Mouse (Mus musculus): ENCODE measurements around the gene Tmem123. TPM values are rescaled to one million over a fixed set of nuclear protein-coding genes. Genes with fewer than 3 reads are reported as not detected.

Tmem123 gene
- polyA plus RNA-seq, 1 experiment: 25.1 TPM

DNA sequence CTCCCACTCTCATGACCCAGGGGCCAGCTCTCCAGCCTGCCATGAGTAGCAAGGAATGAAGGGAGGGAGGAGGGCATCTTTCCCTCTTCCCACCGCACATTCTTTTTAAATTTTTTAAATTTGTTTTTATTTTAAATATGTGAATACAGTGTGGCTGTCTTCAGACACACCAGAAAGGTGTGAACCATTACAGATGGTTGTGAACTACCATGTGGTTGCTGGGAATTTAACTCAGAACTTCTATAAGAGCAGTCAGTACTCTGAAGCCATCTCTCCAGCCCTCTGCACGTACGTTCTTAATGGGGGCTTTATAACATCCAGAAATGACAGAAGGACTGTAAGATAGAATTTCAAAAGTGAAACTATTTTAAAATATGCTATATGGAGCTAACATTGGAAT, 15.0 kb upstream of the Tmem123 start:
- no peaks in the 10 kb centered on the region for H3K27me3 ChIP-seq (ENCODE audit: control insufficient read depth, insufficient read depth, low read length)
- TF ChIP-seq CTCF (IDR thresholded peaks at IDR 0.05; ENCODE audit: extremely low read depth, insufficient read length, insufficient replicate concordance, low read depth, low read length) (no peak), POLR2A (IDR thresholded peaks at IDR 0.05; ENCODE audit: low read depth, low read length) (no peak)
- 80% methylated on average over 3 of the region's 3 CpGs for WGBS
- H3K36me3 ChIP-seq (ENCODE audit: control insufficient read depth, insufficient read depth, low read length): no peaks in the 10 kb centered on the region
- H3K4me3 ChIP-seq (ENCODE audit: low read depth, low read length): no peak overlapping the region
- H3K27ac ChIP-seq (ENCODE audit: insufficient read depth, low read depth, low read length): no peak overlapping the region
- H3K4me1 ChIP-seq (ENCODE audit: control insufficient read depth, insufficient read depth, insufficient read length, low read length): no peaks in the 10 kb centered on the region

GRCm38 (mm10) chr9:7749537-7749936, 14.3 kb upstream of the Tmem123 start:
- WGBS: 55% methylated on average over 4 of the region's 4 CpGs
- H3K27ac ChIP-seq (ENCODE audit: insufficient read depth, low read depth, low read length): no peak overlapping the region
- no peak overlapping the region for H3K4me3 ChIP-seq (ENCODE audit: low read depth, low read length)
- H3K36me3 ChIP-seq (ENCODE audit: control insufficient read depth, insufficient read depth, low read length): no peaks in the 10 kb centered on the region
- H3K27me3 ChIP-seq (ENCODE audit: control insufficient read depth, insufficient read depth, low read length): no peaks in the 10 kb centered on the region
- no peaks in the 10 kb centered on the region for H3K4me1 ChIP-seq (ENCODE audit: control insufficient read depth, insufficient read depth, insufficient read length, low read length)
- TF ChIP-seq POLR2A (IDR thresholded peaks at IDR 0.05; ENCODE audit: low read depth, low read length) (no peak), CTCF (IDR thresholded peaks at IDR 0.05; ENCODE audit: extremely low read depth, insufficient read length, insufficient replicate concordance, low read depth, low read length) (no peak)

- 72% methylated on average over 2 of the region's 2 CpGs for WGBS
- H3K27ac ChIP-seq (ENCODE audit: insufficient read depth, low read depth, low read length): no peak overlapping the region
- no peak overlapping the region for H3K4me3 ChIP-seq (ENCODE audit: low read depth, low read length)
- no peaks in the 10 kb centered on the region for H3K36me3 ChIP-seq (ENCODE audit: control insufficient read depth, insufficient read depth, low read length)
- H3K4me1 ChIP-seq (ENCODE audit: control insufficient read depth, insufficient read depth, insufficient read length, low read length): no peaks in the 10 kb centered on the region
- H3K27me3 ChIP-seq (ENCODE audit: control insufficient read depth, insufficient read depth, low read length): no peaks in the 10 kb centered on the region
- no peak for TF ChIP-seq CTCF (IDR thresholded peaks at IDR 0.05; ENCODE audit: extremely low read depth, insufficient read length, insufficient replicate concordance, low read depth, low read length)
- no peak for TF ChIP-seq POLR2A (IDR thresholded peaks at IDR 0.05; ENCODE audit: low read depth, low read length)
These were observed 7.9 kb upstream of the Tmem123 start for GRCm38 (mm10) chr9:7755889-7756423.

GRCm38 (mm10) chr9:7761906-7762455, 1.9 kb upstream of the Tmem123 start:
- TF ChIP-seq CTCF (IDR thresholded peaks at IDR 0.05; ENCODE audit: extremely low read depth, insufficient read length, insufficient replicate concordance, low read depth, low read length) (no peak), POLR2A (IDR thresholded peaks at IDR 0.05; ENCODE audit: low read depth, low read length) (no peak)
- Histone ChIP-seq H3K36me3 (ENCODE audit: control insufficient read depth, insufficient read depth, low read length) (no peaks in the 10 kb centered on the region), H3K4me1 (ENCODE audit: control insufficient read depth, insufficient read depth, insufficient read length, low read length) (peaks cover 5% of the 10 kb centered on the region; the same call in 1 of the 2 replicates), H3K27ac (ENCODE audit: insufficient read depth, low read depth, low read length) (no peak overlapping the region), H3K27me3 (ENCODE audit: control insufficient read depth, insufficient read depth, low read length) (no peaks in the 10 kb centered on the region), H3K4me3 (ENCODE audit: low read depth, low read length) (no peak overlapping the region)
- 88% methylated on average over 17 of the region's 17 CpGs for WGBS

DNA sequence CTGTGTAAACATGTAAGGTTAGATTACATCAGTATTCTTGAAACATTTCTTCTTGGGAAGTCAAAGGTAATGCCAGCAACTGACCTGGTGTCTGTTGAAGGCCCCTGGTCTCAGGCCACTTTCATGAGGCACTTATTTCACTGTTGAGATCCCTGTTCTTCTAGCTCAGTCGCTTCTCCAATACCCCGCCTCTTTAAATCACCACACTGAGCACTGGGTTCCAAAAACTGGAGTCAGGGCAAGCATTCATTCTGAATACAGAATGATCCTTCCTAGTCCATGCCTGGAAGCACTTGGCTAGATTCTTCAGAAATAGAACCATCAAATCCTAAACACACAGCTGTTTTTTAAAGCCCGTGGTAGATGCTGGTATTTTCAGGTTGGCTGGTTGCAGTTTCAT, 1.1 kb upstream of the Tmem123 start:
- H3K27ac ChIP-seq (ENCODE audit: insufficient read depth, low read depth, low read length): no peak overlapping the region

GRCm38 (mm10) chr9:7764463-7764871, 626 bp downstream of the Tmem123 start:
- peak overlapping the region; percentile 89 for H3K4me3 ChIP-seq (ENCODE audit: low read depth, low read length)
- peaks cover 5% of the 10 kb centered on the region; the same call in 1 of the 2 replicates for H3K4me1 ChIP-seq (ENCODE audit: control insufficient read depth, insufficient read depth, insufficient read length, low read length)
- H3K36me3 ChIP-seq (ENCODE audit: control insufficient read depth, insufficient read depth, low read length): peaks cover 7% of the 10 kb centered on the region
- under 1% methylated on average over 14 of the region's 14 CpGs for whole genome bisulfite sequencing
- H3K27me3 ChIP-seq (ENCODE audit: control insufficient read depth, insufficient read depth, low read length): no peaks in the 10 kb centered on the region
- TF ChIP-seq POLR2A (IDR thresholded peaks at IDR 0.05; ENCODE audit: low read depth, low read length): peak; percentile 38; the same call in 1 of the 2 replicates
- no peak for TF ChIP-seq CTCF (IDR thresholded peaks at IDR 0.05; ENCODE audit: extremely low read depth, insufficient read length, insufficient replicate concordance, low read depth, low read length)
- peak overlapping the region; percentile 87 for H3K27ac ChIP-seq (ENCODE audit: insufficient read depth, low read depth, low read length)

More for the DNA sequence above, 1.1 kb upstream of the Tmem123 start:
- H3K4me1 ChIP-seq (ENCODE audit: control insufficient read depth, insufficient read depth, insufficient read length, low read length): peaks cover 5% of the 10 kb centered on the region; the same call in 1 of the 2 replicates
- H3K27me3 ChIP-seq (ENCODE audit: control insufficient read depth, insufficient read depth, low read length): no peaks in the 10 kb centered on the region
- TF ChIP-seq POLR2A (IDR thresholded peaks at IDR 0.05; ENCODE audit: low read depth, low read length) (no peak), CTCF (IDR thresholded peaks at IDR 0.05; ENCODE audit: extremely low read depth, insufficient read length, insufficient replicate concordance, low read depth, low read length) (no peak)
- no peaks in the 10 kb centered on the region for H3K36me3 ChIP-seq (ENCODE audit: control insufficient read depth, insufficient read depth, low read length)
- WGBS: 96% methylated on average over 3 of the region's 3 CpGs
- H3K4me3 ChIP-seq (ENCODE audit: low read depth, low read length): no peak overlapping the region

- Histone ChIP-seq H3K36me3 (ENCODE audit: control insufficient read depth, insufficient read depth, low read length) (peaks cover 14% of the 10 kb centered on the region), H3K4me1 (ENCODE audit: control insufficient read depth, insufficient read depth, insufficient read length, low read length) (peaks cover 5% of the 10 kb centered on the region; the same call in 1 of the 2 replicates), H3K27ac (ENCODE audit: insufficient read depth, low read depth, low read length) (no peak overlapping the region), H3K4me3 (ENCODE audit: low read depth, low read length) (no peak overlapping the region), H3K27me3 (ENCODE audit: control insufficient read depth, insufficient read depth, low read length) (no peaks in the 10 kb centered on the region)
- no peak for TF ChIP-seq CTCF (IDR thresholded peaks at IDR 0.05; ENCODE audit: extremely low read depth, insufficient read length, insufficient replicate concordance, low read depth, low read length)
- WGBS: 14% methylated on average over 3 of the region's 3 CpGs
These were observed 1.4 kb downstream of the Tmem123 start for GRCm38 (mm10) chr9:7765236-7765635.

All from small intestine, adult 2 months (tissue).